Mouse (Mus musculus) c-Kit-positive CD71-negative TER-119-negative erythroid progenitor cells, embryonic 14.5 days (primary cell): ENCODE data around the gene 1700029F12Rik.
"Not testable (repeated sequence)": the region's sequence is repeated elsewhere in the genome, so short reads cannot be mapped to it uniquely, and the experiment has no call there.

Experiments
- DNase-seq: peaks from one replicate; pipeline ENCODE4 v3.0.0-alpha.2; 2013; ENCODE audit warnings: low read depth

The 1700029F12Rik gene

DNA sequence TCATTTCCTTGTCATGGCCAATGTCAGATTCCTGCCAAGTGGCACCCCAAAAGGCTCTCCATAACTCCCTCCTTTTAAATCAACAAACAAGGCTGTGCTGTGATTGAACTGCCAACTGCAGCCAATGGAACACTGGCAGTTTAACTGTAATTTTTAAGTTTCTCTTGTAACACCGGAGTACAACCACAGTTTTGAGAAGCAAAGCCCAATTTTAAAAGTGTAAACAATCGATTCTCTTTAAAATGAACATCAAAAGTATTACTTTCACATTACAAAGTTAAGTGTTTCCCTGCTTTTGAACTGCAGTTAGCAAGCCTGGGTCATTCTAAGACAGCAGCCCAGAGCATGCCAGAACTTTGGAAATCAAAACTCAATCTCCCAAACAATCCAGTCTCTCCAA, at the start of gene 1700029F12Rik:
Gene 1700029F12Rik, minus strand, starts transcription at position 101 of the 400 bp plus-strand sequence.
- no peak for DNase-seq

DNA sequence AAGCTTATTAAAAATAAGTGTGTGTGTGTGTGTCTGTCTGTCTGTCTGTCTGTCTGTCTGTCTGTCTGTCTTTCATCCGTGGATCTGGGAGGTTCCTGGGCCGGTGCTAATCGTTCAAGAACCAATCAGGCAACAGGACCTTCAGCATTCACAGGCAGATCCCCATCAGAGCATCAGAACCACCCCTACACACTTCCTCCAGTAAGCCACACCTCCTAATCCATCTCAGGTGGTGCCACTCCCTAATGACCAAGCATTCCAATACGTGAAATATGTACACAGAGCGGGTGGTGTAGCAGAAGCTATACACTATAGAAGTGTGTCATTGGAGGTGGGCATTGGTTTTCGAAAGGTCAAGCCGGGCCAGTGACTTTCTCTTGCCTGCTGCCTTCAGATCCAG, 48.3 kb upstream of the 1700029F12Rik start:
- no peak for DNase-seq

DNA sequence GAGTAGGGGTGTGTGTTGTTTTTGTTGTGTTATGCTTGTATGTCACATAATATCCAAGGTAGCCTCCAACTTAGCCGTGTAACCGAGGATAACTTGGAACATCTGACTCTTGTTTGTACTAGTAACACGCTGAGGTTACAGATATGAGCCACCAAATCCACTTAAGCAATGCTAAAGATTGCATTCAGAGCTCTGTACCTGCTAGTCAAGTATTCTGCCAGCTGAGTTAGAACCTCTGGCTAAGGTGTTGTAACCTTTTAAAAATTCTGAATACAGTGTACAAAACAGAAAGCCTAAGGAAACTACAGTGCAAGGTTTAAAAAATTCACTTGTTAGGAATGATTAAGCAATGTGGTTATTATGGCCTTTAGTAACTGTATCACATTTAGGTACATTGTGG, 46.5 kb upstream of the 1700029F12Rik start:
- DNase-seq, result no peak

DNA sequence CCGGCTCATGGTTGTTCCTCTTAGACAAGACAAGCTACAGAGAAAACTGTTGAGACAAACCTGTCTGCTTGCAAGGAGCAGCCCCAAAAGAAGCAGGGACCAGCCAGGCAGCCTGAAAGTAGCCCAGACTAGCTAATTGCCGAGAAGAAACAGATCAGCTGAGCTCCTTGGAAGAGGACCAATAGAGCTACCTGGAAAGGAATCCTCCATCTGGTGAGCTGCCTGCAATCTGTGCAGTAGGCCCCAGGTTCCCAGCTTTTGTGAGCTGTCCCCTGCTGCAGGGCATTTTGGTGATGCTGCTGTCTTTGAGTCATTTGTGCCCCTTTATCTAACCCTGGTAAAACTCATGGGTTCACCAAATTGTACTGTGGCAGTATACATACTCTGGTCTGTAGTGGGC, 46.0 kb upstream of the 1700029F12Rik start:
- DNase-seq, result no peak

DNA sequence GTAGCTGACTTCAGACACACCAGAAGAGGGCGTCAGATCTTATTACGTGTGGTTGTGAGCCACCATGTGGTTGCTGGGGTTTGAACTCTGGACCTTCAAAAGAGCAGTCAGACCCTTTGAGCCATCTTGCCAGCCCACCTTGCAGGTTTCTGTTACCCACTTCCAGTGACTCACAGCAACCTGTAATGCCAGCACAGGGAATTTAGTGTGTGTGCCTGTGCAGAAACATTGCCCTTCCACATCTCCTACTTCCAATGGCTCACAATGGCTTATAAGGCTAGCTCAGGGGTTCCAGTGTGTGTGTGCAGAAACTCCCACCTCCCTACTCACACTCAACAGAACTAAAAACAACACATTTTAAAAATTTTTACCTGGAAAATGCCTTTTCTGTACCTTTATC, 43.4 kb upstream of the 1700029F12Rik start:
- no peak for DNase-seq

- no peak for DNase-seq
Measured at GRCm38 (mm10) chr13:97073497-97073896, 39.3 kb upstream of the 1700029F12Rik start.

DNA sequence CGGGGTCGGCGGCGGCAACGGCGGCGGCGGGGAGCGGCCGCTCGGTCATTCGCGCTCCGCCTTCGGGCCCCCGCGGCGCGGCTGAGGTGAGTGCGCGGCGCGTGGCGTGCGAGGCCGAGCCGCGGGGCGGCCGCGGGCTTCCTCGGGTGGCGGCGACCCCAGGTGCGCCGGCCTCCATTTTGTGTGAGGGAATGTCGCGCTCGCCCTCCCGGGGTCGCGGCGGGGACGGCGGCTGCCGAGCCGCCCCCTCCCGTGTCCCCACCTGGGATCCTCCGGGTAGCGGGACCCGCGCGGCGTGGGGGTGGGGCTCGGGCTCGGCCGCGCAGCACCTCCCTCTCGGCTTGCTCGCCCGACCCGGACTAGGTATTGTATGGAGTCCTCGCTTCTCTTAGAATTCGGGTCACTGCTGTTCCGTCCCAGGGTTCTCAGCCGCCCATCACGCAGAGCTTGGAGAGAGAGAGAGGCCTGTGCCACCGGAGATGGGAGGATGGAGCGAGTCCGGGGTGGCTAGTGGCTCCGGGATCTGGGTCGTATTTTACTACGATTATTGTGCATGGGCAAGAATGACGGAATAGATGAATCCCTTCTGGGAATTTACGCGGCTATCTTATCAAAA, 37.6 kb upstream of the 1700029F12Rik start:
- no peak for DNase-seq

DNA sequence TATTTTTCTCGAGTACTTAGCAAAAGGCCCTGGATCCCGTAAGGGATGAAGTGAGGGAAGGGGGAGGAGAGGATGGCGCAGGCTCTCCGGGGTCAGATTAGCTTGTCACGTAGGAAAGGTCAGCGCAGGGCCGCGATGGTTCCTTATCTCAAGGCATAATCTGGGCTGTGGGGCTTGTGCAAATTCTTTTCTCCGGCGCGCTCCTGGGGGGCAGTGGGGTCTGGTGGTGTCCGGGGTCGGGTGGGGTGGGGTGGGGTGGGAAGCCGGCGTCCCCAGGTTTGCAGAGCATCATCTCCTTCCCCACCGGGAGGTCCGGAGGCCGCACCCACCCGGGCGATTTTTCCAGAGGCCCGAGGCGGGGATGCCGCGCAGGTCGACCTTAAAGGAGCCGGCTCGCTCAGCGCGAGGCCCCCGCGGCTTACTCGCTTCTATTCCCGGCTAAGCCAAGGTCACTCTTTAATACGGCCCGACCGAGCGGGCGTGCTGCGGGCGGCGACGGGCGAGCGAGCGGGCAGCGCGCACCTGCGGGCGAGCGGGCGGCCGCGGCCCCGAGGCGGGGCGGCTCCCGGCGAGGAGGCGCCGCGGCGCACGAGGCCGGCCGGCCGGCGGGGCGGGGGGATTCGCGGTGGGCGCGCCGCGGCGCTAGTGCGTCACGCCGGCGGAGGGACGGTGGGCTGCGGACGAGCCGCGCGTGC, 36.9 kb upstream of the 1700029F12Rik start:
- no peak for DNase-seq

GRCm38 (mm10) chr13:97068151-97068550, 34.0 kb upstream of the 1700029F12Rik start:
- DNase-seq, result no peak

DNA sequence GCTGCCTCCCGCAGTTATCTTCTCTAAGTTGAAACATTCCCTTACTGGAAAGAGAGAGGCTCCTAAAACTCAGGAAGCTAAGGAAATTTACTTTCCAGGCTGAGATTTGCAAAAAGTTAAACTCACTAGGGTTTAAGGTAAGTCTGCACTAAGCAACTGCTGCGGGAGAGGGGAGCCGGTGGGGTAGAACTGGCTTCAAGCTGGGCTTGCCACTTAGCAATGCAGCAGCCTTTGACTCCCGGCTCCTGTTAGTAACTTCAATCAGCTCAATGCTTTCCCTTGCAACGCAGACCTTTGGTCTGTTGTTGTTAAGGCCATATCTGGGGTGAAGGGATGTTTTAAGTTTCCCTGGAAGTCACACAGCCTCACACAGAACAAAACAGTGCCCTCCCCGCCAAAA, 33.5 kb upstream of the 1700029F12Rik start:
- DNase-seq, result no peak

- no peak for DNase-seq
Measured at GRCm38 (mm10) chr13:97066649-97067550, 32.7 kb upstream of the 1700029F12Rik start, which contains the start of gene Fam169a. Gene Fam169a (plus strand): TSS chr13:97067286.

GRCm38 (mm10) chr13:97064844-97065621, 30.9 kb upstream of the 1700029F12Rik start:
- not testable (repeated sequence) for DNase-seq

DNA sequence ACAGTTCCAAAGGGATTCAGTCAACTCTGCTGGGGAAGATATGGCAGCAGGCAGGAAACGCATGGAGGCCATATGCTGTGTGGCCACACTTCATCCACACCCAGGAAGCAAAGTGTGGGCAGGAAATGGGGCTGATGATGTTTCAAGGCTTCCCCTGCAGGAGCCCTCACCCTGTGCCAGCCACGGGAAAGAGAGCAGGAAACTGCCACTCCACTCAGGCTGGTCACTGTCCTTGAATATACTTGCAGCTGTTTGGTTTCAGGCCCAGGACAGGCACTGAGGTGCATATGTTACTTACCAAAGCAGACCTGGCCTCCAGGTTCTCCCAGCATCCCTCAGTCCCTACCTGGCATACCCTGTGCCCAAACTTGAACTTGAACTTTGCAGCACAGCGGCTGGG, 30.3 kb upstream of the 1700029F12Rik start:
- DNase-seq, result no peak

GRCm38 (mm10) chr13:97063431-97063830, 29.3 kb upstream of the 1700029F12Rik start:
- no peak for DNase-seq

- DNase-seq, result no peak
Measured at GRCm38 (mm10) chr13:97062151-97062550, 28.0 kb upstream of the 1700029F12Rik start.

- DNase-seq, result no peak
Measured at GRCm38 (mm10) chr13:97060331-97060730, 26.2 kb upstream of the 1700029F12Rik start.

DNA sequence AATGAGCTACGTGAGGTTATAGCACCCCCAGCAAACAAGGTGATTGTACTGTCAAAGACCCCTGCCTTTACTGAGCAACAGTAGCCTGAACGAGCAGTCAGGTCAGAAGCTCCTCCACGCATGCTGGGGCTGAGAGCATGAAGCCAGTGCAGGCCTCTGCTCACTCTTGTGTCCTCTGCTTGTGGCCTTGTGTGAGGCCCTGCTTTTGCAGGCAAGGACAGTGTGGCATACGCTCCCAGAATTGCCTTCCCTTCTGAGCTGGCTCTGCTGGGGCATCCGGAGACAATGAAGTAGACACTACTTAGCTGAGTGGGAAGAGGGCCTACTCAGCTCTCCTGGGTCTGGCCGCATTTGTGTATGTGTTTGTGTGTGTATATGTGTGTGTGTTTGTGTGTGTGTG, 25.6 kb upstream of the 1700029F12Rik start:
- DNase-seq, result no peak

- no peak for DNase-seq
Measured at GRCm38 (mm10) chr13:97057817-97058216, 23.7 kb upstream of the 1700029F12Rik start.

DNA sequence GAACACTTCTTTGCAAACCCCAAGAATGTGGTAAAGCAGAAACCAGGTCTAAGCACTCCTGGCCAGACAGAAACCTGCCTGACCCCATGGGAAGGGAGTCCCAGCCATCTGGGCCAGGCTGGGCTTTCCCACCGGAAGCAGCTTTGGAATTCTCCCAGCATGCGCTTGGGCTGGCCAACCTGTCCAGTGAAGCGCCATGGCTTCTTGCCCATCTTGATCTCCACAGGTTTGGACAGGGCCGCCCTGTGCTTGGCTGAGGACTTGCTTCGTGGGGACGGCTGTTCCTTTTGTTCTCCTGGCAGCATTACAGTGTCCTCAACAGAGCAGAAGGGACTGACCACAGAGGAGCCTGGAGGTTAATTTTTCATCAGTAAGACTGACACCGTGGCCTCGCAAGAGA, 19.7 kb upstream of the 1700029F12Rik start:
- no peak for DNase-seq

DNA sequence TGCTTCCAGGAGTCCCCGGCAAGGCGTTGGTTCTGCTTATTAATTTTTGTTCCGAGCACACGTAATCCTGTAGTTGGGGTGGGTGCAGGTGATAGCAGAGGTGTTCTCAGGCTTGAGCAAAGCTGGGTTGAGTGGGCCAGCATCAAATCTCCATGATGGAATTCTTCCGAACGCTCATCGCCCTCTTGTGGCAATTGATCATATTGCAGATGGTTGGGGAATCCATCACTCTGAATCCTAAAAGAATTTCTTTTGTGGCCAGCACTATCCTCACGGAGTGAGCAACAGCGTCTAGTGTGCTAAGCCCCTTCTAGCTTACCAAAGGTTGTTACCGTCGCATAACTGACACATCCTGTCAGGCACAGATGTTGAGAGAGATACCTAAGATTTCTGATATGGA, 18.5 kb upstream of the 1700029F12Rik start:
- DNase-seq, result peak; percentile 53

DNA sequence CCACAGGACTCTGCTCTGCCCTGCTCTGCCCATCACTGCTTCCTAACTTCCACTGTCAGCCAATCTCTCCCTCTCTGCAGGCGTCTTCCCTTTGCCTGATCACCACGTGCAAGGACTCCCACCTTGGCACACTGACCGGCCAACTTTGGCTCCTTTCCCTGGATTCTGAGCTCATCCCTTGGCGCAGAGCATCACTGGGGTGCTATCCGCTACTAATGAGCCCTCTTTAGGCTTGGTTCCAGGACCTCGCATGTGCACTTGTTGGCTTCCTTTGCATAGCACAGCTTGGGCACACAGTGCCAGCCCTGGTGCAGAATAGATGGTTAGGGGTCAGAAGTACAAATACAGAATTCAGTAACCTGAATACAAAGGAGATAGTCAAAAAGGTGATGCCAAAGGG, 17.0 kb upstream of the 1700029F12Rik start:
- DNase-seq, result no peak

DNA sequence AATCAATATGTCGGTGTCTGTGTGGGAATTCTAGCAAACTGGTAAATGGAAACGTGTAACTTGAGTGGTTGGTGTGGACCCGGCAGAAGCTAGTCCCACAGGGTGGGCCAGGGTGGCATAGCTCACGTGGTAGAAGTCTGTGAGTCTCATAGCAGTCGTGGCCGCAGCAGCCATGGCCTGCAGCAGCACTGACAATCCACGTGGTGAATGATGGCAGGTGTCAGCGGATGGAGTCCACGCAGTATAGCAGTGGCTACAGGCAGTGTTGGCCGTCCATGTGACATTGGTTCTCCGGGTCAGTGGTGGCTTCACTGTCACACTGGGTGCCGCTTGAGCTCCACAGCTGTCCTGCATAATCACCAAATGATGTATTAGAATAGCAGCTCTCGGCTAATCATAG, 4.1 kb downstream of the 1700029F12Rik start:
- no peak for DNase-seq
